Mouse (Mus musculus): ENCODE measurements around the gene Dvl3.

Gene Dvl3

DNA sequence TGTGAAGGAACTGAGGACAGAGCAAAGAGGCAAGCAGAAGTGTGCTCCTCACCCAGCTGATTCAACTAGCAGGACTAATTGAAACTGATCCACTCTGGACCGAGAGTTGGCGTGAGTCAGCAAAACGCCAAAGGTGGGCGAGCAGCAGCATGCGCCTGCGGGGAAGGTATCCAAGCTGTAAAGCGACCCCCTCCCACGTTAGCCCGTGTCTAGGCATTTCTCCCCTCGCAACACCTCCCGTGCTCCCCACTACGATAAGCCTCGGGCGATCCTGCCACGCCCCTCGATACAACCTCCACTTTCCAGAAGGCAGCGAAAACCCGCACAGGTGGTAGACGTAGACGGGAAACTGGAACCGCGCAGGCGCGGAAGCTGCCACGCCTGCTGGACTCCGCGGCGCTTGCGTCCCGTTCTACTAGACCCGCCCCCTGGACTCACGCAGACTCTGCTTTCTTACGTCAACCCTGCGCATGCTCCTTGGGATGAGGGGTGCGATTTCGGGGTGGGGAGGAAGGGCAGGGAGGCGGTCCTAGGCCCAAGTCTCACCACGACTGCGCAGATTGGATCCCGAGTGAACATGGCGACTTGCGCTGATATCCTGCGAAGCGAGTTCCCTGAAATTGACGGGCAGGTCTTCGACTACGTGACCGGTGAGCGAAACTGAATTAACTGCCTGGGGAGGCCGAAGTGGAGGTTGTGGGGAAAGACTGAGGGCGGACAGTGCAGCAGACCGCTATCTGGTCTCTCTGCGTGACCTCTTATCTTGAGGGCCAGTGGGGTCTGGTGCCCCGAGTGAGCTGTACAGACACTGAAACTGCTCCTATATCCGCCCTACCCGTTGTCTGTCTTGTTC, 31.5 kb downstream of the Dvl3 start, which contains the start of gene Abcf3:
Gene Abcf3, plus strand, starts transcription at position 482 of the 853 bp plus-strand sequence.
- DNase-seq: peak; percentile 99

DNA sequence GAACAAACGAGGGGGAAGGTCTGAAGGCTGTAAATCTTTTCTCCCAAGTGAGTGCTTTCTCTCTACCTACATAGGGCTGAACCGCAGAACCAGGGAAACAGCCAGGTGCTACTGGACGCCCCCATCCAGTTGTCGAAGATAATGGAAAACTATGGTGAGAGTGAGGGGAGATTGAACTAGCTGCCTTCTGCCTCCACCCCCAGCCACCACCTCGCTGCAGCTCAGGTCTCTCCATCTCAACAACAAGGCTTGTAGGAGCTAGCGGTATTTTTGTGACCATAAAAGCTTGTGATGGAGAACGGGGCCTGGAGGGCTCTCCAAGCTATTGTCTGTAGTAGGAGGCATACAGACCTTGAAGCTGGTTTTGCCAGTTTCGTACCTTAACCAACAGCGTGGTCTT, 32.4 kb downstream of the Dvl3 start:
- no peak for DNase-seq

DNA sequence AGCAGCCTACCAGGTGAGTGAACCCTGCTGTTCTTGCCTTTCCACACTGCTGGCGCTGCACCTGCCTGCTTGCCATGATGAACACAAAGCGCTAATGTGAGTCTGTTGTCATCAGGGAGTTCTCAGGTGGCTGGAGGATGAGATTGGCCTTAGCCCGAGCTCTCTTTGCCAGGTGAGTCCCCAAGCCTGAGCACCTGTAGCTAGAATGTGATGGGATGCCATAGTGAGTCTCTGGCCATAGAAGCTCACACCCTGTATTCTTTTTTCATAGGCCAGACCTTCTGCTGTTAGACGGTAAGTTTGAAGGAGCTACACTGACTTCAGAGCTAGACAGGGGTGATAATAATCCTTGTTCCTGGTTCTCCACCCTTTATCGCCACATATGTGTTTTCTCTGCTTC, 34.9 kb downstream of the Dvl3 start:
- DNase-seq: no peak

DNA sequence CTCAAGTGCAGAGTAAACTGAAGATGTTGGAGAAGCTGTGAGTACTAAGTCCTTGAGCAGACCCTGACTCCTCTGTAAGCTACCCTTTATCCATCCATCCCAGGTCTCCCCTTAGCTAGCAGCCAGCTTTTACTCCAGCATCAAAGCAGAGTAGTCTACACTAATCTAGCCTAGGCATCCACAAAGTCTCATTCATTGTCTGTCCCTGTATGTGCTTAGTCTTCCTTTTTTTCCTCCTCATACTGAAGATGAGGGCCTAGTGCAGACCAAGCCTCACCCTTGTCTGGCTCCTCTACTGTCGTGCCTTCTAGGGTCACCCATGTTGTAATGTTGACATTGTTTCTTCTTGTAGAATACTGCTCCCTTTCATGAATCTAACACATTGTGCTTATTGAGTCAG, 35.8 kb downstream of the Dvl3 start:
- DNase-seq: no peak

DNA sequence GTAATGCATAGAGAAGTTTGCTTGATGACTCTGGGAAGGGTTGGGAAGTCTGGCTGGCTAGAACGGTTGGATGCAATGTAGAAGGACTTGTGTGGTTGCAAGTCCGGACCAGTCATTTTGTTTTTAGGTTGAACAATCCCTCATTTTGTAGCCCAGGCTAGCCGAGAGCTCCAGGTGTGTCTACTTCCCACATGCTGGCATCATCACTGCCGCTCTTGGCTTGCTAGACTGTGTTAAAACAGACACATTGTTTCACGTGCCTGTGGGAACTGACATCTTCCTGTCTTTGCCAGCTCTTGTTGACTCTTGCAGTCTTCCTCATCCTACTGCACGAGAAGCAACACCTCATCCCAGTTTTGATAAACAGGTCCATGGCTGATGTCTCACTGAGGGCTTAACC, 38.2 kb downstream of the Dvl3 start:
- no peak for DNase-seq

DNA sequence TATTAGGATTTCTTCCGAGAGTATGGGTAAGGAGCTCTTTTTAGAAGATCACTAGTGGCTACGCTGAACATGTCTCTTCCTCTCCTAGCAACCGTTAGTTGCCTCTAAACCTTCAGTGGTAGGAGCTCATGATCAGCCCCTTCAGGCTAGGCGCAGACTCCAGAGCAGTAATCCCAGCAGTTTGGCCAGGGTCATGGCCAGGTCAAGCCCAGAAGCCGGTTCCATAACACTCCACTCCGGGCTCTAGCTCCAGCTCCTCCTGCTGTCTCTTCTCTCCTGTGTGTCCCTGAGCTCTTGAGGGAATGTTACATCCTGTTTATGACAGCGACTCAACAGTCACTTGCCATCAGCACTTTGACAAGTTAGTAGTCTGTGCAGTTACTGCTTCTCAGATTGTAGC, 40.6 kb downstream of the Dvl3 start:
- no peak for DNase-seq

DNA sequence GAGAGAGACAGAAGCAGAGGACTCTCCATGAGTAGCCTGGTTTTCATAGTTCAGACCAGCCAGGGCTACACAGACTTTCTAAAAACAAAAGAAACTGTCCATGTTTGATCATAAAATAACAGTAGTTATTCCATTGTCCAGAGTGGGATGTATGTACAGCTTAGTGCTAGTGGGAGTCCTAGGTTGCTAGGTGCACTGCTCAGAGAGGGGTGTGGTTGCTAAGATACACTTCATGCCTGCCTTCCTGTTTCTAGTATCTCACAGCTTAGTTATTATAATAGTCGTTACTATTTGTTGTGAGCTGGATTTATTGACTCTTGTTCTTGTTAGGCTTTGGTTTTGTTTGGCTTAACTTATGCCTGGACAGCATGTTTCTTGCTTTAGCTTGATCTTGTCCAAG, 48.3 kb downstream of the Dvl3 start:
- DNase-seq: no peak
